ENCODE assay signal across 8 mouse cellular contexts in the genomic region with DNA sequence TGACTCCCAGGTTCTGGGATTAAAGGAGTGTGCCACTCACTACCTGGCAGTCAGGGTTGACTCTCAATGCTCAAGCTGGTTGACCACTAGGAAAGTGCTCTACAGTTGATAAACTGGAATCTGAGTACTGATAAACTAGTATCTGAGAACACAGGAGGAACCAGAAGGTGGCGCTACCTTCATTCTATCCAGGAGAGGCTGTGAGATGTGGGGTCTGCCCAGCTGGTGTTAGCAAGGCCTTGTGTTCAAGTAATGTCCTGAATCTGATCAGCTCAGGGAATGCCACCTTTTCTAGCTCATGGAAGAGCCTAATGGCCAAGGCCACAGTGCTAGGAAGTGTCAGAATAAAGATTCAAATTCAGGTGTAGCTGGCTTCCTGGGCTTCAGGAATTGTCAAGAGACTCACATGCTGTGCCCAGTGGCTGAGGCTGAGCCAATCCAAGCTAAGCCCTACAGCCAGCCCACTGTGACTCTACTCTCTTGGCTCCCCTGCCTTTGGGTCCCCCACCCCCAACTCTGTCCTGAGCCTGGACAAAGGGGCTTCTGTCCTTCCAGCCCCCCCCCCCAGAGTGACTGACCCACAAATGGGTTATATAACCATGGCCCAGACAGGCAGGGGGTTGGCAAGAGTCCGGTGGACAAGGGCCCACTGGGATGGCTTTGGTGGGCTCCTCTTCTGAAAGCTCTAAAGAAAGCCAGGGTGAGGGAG. TPM values are rescaled to one million over a fixed set of nuclear protein-coding genes. Genes with fewer than 3 reads are reported as not detected.
DNase-seq lines count a peak whose midpoint lies in the region; ATAC-seq lines count a peak whose summit lies in the region.

No protein-coding gene starts in this region.

- H3K4me3 ChIP-seq in forebrain, embryonic 10.5 days: no peak overlapping the region
- H3K4me3 ChIP-seq in forebrain, embryonic 11.5 days (ENCODE audit: low read depth, low read length): no peak overlapping the region
- no peak overlapping the region for H3K4me3 ChIP-seq in midbrain, embryonic 14.5 days (replicated peaks; ENCODE audit: low read depth, low read length)
- no peak overlapping the region for H3K4me3 ChIP-seq in midbrain, embryonic 13.5 days (replicated peaks)
- no peak overlapping the region for H3K4me3 ChIP-seq in kidney, embryonic 14.5 days (ENCODE audit: low read length)
- no peak overlapping the region for H3K4me3 ChIP-seq in midbrain, embryonic 15.5 days

- H3K36me3 ChIP-seq in forebrain, embryonic 10.5 days (replicated peaks): peaks cover 40% of the 10 kb centered on the region
- no peaks in the 10 kb centered on the region for H3K36me3 ChIP-seq in forebrain, embryonic 11.5 days (ENCODE audit: control insufficient read depth, insufficient read depth, low read length)
- peaks cover 42% of the 10 kb centered on the region for H3K36me3 ChIP-seq in midbrain, embryonic 14.5 days (ENCODE audit: control insufficient read depth, insufficient read depth, low read length)
- peaks cover 41% of the 10 kb centered on the region for H3K36me3 ChIP-seq in midbrain, embryonic 13.5 days
- H3K36me3 ChIP-seq in kidney, embryonic 14.5 days (ENCODE audit: control insufficient read depth, insufficient read depth, low read length): no peaks in the 10 kb centered on the region
- peaks cover 40% of the 10 kb centered on the region for H3K36me3 ChIP-seq in midbrain, embryonic 15.5 days (replicated peaks)

- no peak overlapping the region for H3K9ac ChIP-seq in forebrain, embryonic 11.5 days (ENCODE audit: low read length)
- H3K9ac ChIP-seq in midbrain, embryonic 14.5 days (replicated peaks; ENCODE audit: low read length): no peak overlapping the region
- no peak overlapping the region for H3K9ac ChIP-seq in midbrain, embryonic 13.5 days (replicated peaks)
- H3K9ac ChIP-seq in kidney, embryonic 14.5 days (ENCODE audit: low read depth, low read length): no peak overlapping the region
- H3K9ac ChIP-seq in midbrain, embryonic 15.5 days: no peak overlapping the region

- no peaks in the 10 kb centered on the region for H3K9me3 ChIP-seq in forebrain, embryonic 10.5 days
- no peaks in the 10 kb centered on the region for H3K9me3 ChIP-seq in forebrain, embryonic 11.5 days (ENCODE audit: control insufficient read depth, low read length)
- H3K9me3 ChIP-seq in midbrain, embryonic 14.5 days (ENCODE audit: control insufficient read depth, low read length): no peaks in the 10 kb centered on the region
- no peaks in the 10 kb centered on the region for H3K9me3 ChIP-seq in midbrain, embryonic 13.5 days
- no peaks in the 10 kb centered on the region for H3K9me3 ChIP-seq in kidney, embryonic 14.5 days (ENCODE audit: control insufficient read depth, low read length)
- H3K9me3 ChIP-seq in midbrain, embryonic 15.5 days: no peaks in the 10 kb centered on the region

- 0 out of 2 replicates have a peak overlapping the region, but pooled peaks have one; percentile 13 for H3K27ac ChIP-seq in forebrain, embryonic 10.5 days
- H3K27ac ChIP-seq in forebrain, embryonic 11.5 days (ENCODE audit: low read depth, low read length): no peak overlapping the region
- H3K27ac ChIP-seq in midbrain, embryonic 14.5 days (replicated peaks; ENCODE audit: low read depth, low read length): no peak overlapping the region
- no peak overlapping the region for H3K27ac ChIP-seq in midbrain, embryonic 13.5 days
- no peak overlapping the region for H3K27ac ChIP-seq in kidney, embryonic 14.5 days (ENCODE audit: low read depth, low read length)
- H3K27ac ChIP-seq in midbrain, embryonic 15.5 days: no peak overlapping the region

- no peak for ATAC-seq in forebrain, embryonic 11.5 days (replicated peaks; ENCODE audit: low FRiP score)
- no peak for ATAC-seq in midbrain, embryonic 14.5 days (ENCODE audit: low FRiP score, low TSS enrichment)
- ATAC-seq in midbrain, embryonic 13.5 days: no peak
- 0 out of 2 replicates have a peak, but pooled peaks have one; percentile 18 for ATAC-seq in kidney, embryonic 14.5 days (ENCODE audit: low FRiP score, low TSS enrichment)
- peak; percentile 38 for ATAC-seq in midbrain, embryonic 15.5 days (replicated peaks)

- peaks cover 21% of the 10 kb centered on the region for H3K4me1 ChIP-seq in forebrain, embryonic 10.5 days
- H3K4me1 ChIP-seq in forebrain, embryonic 11.5 days (replicated peaks; ENCODE audit: control insufficient read depth, insufficient read depth, low read length): peaks cover 6% of the 10 kb centered on the region
- peaks cover 11% of the 10 kb centered on the region for H3K4me1 ChIP-seq in midbrain, embryonic 14.5 days (ENCODE audit: control insufficient read depth, insufficient read depth, low read length)
- H3K4me1 ChIP-seq in midbrain, embryonic 13.5 days (replicated peaks): peaks cover 21% of the 10 kb centered on the region
- H3K4me1 ChIP-seq in kidney, embryonic 14.5 days (ENCODE audit: control insufficient read depth, insufficient read depth, low read length): no peaks in the 10 kb centered on the region
- peaks cover 17% of the 10 kb centered on the region for H3K4me1 ChIP-seq in midbrain, embryonic 15.5 days

- H3K4me2 ChIP-seq in forebrain, embryonic 11.5 days (ENCODE audit: low read depth, low read length, severe bottlenecking): no peak overlapping the region
- H3K4me2 ChIP-seq in midbrain, embryonic 14.5 days (ENCODE audit: low read length): no peak overlapping the region
- no peak overlapping the region for H3K4me2 ChIP-seq in midbrain, embryonic 13.5 days (replicated peaks)
- no peak overlapping the region for H3K4me2 ChIP-seq in kidney, embryonic 14.5 days (replicated peaks; ENCODE audit: low read depth, low read length)
- H3K4me2 ChIP-seq in midbrain, embryonic 15.5 days: no peak overlapping the region

- 43% methylated on average over 2 of the region's 2 CpGs for WGBS in forebrain, embryonic 10.5 days
- 42% methylated on average over 2 of the region's 2 CpGs for whole genome bisulfite sequencing in forebrain, embryonic 11.5 days
- 43% methylated on average over 2 of the region's 2 CpGs for WGBS in midbrain, embryonic 14.5 days
- 37% methylated on average over 2 of the region's 2 CpGs for WGBS in midbrain, embryonic 13.5 days
- WGBS in kidney, embryonic 14.5 days: 48% methylated on average over 2 of the region's 2 CpGs
- WGBS in midbrain, embryonic 15.5 days: 47% methylated on average over 2 of the region's 2 CpGs

- H3K27me3 ChIP-seq in forebrain, embryonic 10.5 days (ENCODE audit: poor library complexity, severe bottlenecking): peaks cover 12% of the 10 kb centered on the region
- H3K27me3 ChIP-seq in forebrain, embryonic 11.5 days (ENCODE audit: control insufficient read depth, insufficient read depth, low read length): no peaks in the 10 kb centered on the region
- no peaks in the 10 kb centered on the region for H3K27me3 ChIP-seq in midbrain, embryonic 14.5 days (ENCODE audit: control insufficient read depth, insufficient read depth, low read length)
- H3K27me3 ChIP-seq in midbrain, embryonic 13.5 days: no peaks in the 10 kb centered on the region
- no peaks in the 10 kb centered on the region for H3K27me3 ChIP-seq in kidney, embryonic 14.5 days (ENCODE audit: control insufficient read depth, insufficient read depth, low read length)
- H3K27me3 ChIP-seq in midbrain, embryonic 15.5 days (replicated peaks): no peaks in the 10 kb centered on the region

- peak; percentile 51 for DNase-seq in forebrain, embryonic 10.5 days (ENCODE audit: extremely low spot score, low spot score)
- DNase-seq in forebrain, embryonic 11.5 days (ENCODE audit: low spot score): no peak
- DNase-seq in midbrain, embryonic 14.5 days: peak; percentile 76
- peak; percentile 28 to 63 for DNase-seq in cerebellum, postnatal 4 days (ENCODE audit: low spot score in 2 of 2)
- DNase-seq in urinary bladder, postnatal 10 days (ENCODE audit: low spot score): no peak

RNA-seq across cellular contexts. Expression of gene Caskin1, which starts 6.4 kb away (rescaled TPM):
- polyA plus RNA-seq in forebrain, embryonic 10.5 days (2016; fragmentation: Nextera tagmentation; extraction: Ambion mirVana): 3.8 and 4.3 TPM in 2 replicates
- polyA plus RNA-seq in forebrain, embryonic 11.5 days (2014; fragmentation: Nextera tagmentation; extraction: Ambion mirVana): 8.0 and 9.3 TPM in 2 replicates
- 34.8 and 37.5 TPM in 2 replicates for polyA plus RNA-seq in midbrain, embryonic 14.5 days (2014; fragmentation: Nextera tagmentation; extraction: Ambion mirVana)
- 24.7 and 29.1 TPM in 2 replicates for polyA plus RNA-seq in midbrain, embryonic 13.5 days (2015; fragmentation: Nextera tagmentation; extraction: Ambion mirVana)
- polyA plus RNA-seq in kidney, embryonic 14.5 days (2014; fragmentation: Nextera tagmentation; extraction: Ambion mirVana): 1.6 and 1.8 TPM in 2 replicates
- 50.3 and 52.9 TPM in 2 replicates for polyA plus RNA-seq in midbrain, embryonic 15.5 days (2015; fragmentation: Nextera tagmentation; extraction: Ambion mirVana)

RNA-seq across cellular contexts. Expression of gene Mlst8, which starts 15.9 kb away (rescaled TPM):
- polyA plus RNA-seq in forebrain, embryonic 10.5 days (2016; fragmentation: Nextera tagmentation; extraction: Ambion mirVana): 36.8 and 40.0 TPM in 2 replicates
- polyA plus RNA-seq in forebrain, embryonic 11.5 days (2014; fragmentation: Nextera tagmentation; extraction: Ambion mirVana): 33.8 and 34.0 TPM in 2 replicates
- polyA plus RNA-seq in midbrain, embryonic 14.5 days (2014; fragmentation: Nextera tagmentation; extraction: Ambion mirVana): 36.2 and 43.0 TPM in 2 replicates
- 38.6 and 41.4 TPM in 2 replicates for polyA plus RNA-seq in midbrain, embryonic 13.5 days (2015; fragmentation: Nextera tagmentation; extraction: Ambion mirVana)
- 36.4 and 36.9 TPM in 2 replicates for polyA plus RNA-seq in kidney, embryonic 14.5 days (2014; fragmentation: Nextera tagmentation; extraction: Ambion mirVana)
- polyA plus RNA-seq in midbrain, embryonic 15.5 days (2015; fragmentation: Nextera tagmentation; extraction: Ambion mirVana): 40.6 and 43.7 TPM in 2 replicates

RNA-seq across cellular contexts. Expression of gene Bricd5, which starts 21.1 kb away (rescaled TPM):
- polyA plus RNA-seq in forebrain, embryonic 10.5 days (2016; fragmentation: Nextera tagmentation; extraction: Ambion mirVana): 0.23 and 0.25 TPM in 2 replicates
- polyA plus RNA-seq in forebrain, embryonic 11.5 days (2014; fragmentation: Nextera tagmentation; extraction: Ambion mirVana): 0.41 and 0.44 TPM in 2 replicates
- polyA plus RNA-seq in midbrain, embryonic 14.5 days (2014; fragmentation: Nextera tagmentation; extraction: Ambion mirVana): 0.45 TPM in 1 of 2 replicates, not detected in the other
- not detected in 2 replicates for polyA plus RNA-seq in midbrain, embryonic 13.5 days (2015; fragmentation: Nextera tagmentation; extraction: Ambion mirVana)
- 0.71 and 1.6 TPM in 2 replicates for polyA plus RNA-seq in kidney, embryonic 14.5 days (2014; fragmentation: Nextera tagmentation; extraction: Ambion mirVana)
- 0.23 and 0.28 TPM in 2 replicates for polyA plus RNA-seq in midbrain, embryonic 15.5 days (2015; fragmentation: Nextera tagmentation; extraction: Ambion mirVana)

RNA-seq across cellular contexts. Expression of gene Pgp, which starts 24.6 kb away (rescaled TPM):
- 79.7 and 85.3 TPM in 2 replicates for polyA plus RNA-seq in forebrain, embryonic 10.5 days (2016; fragmentation: Nextera tagmentation; extraction: Ambion mirVana)
- polyA plus RNA-seq in forebrain, embryonic 11.5 days (2014; fragmentation: Nextera tagmentation; extraction: Ambion mirVana): 72.1 and 73.4 TPM in 2 replicates
- polyA plus RNA-seq in midbrain, embryonic 14.5 days (2014; fragmentation: Nextera tagmentation; extraction: Ambion mirVana): 60.5 and 62.7 TPM in 2 replicates
- polyA plus RNA-seq in midbrain, embryonic 13.5 days (2015; fragmentation: Nextera tagmentation; extraction: Ambion mirVana): 48.3 and 54.9 TPM in 2 replicates
- 54.1 and 65.0 TPM in 2 replicates for polyA plus RNA-seq in kidney, embryonic 14.5 days (2014; fragmentation: Nextera tagmentation; extraction: Ambion mirVana)
- polyA plus RNA-seq in midbrain, embryonic 15.5 days (2015; fragmentation: Nextera tagmentation; extraction: Ambion mirVana): 63.7 and 67.1 TPM in 2 replicates

RNA-seq across cellular contexts. Expression of gene E4f1, which starts 24.7 kb away (rescaled TPM):
- polyA plus RNA-seq in forebrain, embryonic 10.5 days (2016; fragmentation: Nextera tagmentation; extraction: Ambion mirVana): 32.7 and 35.2 TPM in 2 replicates
- polyA plus RNA-seq in forebrain, embryonic 11.5 days (2014; fragmentation: Nextera tagmentation; extraction: Ambion mirVana): 28.8 and 31.4 TPM in 2 replicates
- 22.7 and 22.8 TPM in 2 replicates for polyA plus RNA-seq in midbrain, embryonic 14.5 days (2014; fragmentation: Nextera tagmentation; extraction: Ambion mirVana)
- 44.0 and 45.1 TPM in 2 replicates for polyA plus RNA-seq in midbrain, embryonic 13.5 days (2015; fragmentation: Nextera tagmentation; extraction: Ambion mirVana)
- polyA plus RNA-seq in kidney, embryonic 14.5 days (2014; fragmentation: Nextera tagmentation; extraction: Ambion mirVana): 21.6 and 23.2 TPM in 2 replicates
- 53.1 and 55.6 TPM in 2 replicates for polyA plus RNA-seq in midbrain, embryonic 15.5 days (2015; fragmentation: Nextera tagmentation; extraction: Ambion mirVana)

Comparison
In these comparisons a context has a peak if more than half of its experiments do, and no peak if none do; other contexts are left out.
1. DNase-seq: peak in forebrain, embryonic 10.5 days (single experiment), midbrain, embryonic 14.5 days (single experiment) and cerebellum, postnatal 4 days (2 of 2); none in forebrain, embryonic 11.5 days (single experiment) and urinary bladder, postnatal 10 days (single experiment).
2. ATAC-seq: peak in kidney, embryonic 14.5 days (single experiment) and midbrain, embryonic 15.5 days (single experiment); none in forebrain, embryonic 11.5 days (single experiment), midbrain, embryonic 14.5 days (single experiment) and midbrain, embryonic 13.5 days (single experiment).